Mouse (Mus musculus): Measurements from ENCODE around the gene Emilin1.

The Emilin1 gene

DNA sequence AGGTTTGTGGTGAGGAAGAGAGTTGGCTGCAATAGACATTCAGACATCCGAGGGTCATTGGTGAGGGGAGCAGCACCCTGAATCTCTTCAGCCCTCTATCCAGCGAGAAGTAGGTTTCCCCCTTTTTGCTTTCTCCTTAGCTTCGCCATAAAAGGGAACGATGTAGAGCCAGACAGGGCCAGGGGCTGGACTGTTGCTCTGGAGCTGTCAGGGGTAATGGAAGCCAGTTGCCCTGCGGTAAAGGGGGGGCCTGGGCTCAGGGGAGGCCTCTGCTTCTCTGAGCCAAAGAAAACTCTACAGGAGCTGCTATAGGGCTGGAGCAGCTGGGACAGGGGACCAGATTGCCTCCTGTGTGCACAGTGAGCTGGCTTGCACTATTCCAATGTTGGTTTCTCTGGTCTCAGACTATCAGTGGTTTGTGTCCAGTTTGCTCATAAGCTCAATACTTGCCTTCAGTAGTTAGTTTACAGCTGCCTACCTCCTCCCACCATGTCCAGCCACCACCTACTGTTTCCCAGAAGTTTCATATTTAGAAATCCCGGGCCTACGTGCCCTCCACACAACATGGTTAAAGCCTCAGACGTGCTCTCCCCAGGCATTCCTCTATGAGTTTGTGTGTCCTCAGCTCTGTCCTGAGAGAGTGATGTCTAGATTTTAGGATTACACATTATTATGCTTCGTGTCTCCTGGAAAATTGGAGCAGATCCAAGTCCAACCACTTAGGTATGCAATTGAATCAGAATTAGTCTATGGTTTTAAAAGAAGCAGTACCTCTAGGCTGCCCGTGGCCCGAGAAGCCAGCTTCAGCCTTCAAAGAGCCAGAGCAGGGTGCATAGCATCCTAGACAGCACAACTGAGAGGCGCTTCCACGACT lies 4.5 kb upstream of the Emilin1 start:
- DNase-seq, result no peak

DNA sequence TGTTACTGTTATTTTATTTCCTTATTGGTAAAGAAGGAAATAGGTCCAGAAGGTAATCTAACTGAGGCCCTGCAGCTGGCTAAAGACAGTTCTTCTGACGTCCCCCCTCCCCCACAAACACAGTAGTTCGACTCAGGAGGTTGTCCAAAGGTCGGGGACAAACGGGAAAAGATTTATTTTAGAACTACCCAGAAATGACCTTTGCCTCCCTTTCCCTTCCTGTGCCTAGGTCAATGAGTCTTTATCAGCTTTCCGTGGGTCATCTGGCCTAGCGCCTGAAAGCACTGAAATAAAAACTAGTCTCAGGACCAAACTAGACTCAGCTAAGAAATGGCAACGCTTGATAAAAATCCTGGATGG lies 3.9 kb upstream of the Emilin1 start:
- DNase-seq, result no peak

DNA sequence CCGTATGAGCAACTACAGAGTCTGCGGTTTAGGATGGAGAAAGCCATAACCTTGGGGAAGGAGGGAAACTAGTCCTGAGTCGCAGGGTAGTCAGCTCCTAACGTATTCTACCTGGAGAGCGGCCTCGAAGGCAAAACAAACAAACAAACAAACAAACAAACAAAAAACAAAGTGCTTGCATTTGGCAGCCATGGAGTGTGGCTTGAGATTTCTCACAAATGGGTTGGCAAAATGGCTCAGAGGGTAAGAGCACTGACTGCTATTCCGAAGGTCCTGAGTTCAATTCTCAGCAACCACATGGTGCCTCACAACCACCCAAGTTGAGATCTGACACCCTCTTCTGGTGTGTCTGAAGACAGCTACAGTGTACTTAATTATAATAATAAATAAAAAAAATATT lies 3.3 kb upstream of the Emilin1 start:
- DNase-seq, result no peak

DNA sequence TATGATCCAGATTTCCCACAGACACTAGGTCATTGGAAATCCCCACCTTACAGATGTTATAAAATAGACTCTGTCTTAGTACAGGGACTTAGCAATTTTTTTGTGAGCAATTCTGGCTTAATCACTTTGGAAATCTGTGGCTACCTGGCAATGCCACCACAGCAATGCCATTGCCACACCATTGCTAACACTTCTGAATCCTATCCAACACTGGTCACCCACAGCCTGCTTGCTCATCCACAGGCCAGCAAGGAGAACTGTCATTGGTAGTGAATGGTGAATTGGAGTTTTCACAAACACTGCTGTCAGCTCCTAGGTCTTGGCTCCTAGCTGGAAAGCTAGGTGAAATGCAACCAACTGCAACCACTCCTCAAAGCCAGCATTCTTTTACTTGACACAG lies 2.7 kb upstream of the Emilin1 start:
- DNase-seq, result no peak

DNA sequence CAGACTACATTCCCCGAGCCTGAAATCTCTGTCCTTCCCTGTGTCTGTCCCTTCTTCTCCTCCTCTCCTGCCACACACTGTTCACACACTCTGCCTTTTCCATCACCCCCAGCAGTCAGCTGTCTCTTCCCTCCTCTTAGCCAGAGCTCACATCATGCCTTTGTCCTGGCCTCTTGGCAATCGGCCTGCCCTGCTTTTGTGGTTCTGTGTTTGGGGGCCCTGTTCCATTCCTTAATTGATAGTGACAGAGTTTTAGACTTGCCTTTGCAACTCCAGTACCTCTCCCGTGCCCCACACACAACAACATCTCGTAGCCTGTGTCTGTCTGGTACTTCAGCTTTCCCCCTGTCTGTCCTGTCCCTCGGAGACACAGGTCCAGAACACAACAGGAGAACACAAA lies 1.0 kb upstream of the Emilin1 start:
- no peak for DNase-seq

DNA sequence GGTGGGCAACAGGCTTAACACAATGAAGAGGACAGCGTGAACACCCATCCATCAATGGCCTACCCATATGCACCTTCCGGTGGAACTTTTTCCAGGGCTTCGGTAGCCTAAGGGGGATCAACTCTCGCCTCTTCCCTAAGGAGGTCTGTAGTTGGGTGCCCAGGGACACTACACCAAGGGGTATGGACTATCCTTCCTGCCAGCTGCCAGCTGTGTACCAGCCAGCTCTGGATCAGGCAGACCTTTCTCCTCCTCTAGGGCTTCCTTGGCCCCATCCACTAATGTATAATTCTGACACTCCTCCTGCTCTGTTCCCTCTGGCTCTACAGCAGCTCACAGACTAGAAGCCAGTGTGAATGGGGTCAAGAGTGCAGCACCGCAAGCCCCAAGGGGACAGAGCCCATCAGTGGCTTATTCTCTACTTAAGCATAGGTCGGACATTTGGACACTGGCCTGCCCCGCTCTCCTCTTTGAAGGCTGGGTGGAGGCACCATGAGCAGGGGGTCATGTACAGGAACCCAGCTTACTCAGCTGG lies 966 bp downstream of the Emilin1 start:
- no peak for DNase-seq

DNA sequence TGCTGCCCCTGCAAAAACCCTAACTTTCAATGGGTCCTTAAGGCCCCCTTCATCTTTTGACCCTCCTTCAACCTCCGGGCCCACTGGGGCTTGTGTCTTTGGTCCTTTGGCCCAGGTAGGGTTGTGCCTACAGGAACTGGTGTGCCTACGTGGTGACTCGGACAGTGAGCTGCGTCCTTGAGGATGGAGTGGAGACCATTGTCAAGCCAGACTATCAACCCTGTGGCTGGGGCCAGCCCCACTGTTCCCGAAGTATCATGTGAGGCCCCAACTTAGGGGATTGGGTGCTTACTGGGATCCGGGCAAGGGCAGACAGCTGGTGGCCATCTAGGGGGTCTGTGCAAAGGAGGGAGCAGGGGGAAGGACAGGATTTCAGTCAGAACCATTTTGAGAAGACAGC lies 1.6 kb downstream of the Emilin1 start:
- no peak for DNase-seq

DNA sequence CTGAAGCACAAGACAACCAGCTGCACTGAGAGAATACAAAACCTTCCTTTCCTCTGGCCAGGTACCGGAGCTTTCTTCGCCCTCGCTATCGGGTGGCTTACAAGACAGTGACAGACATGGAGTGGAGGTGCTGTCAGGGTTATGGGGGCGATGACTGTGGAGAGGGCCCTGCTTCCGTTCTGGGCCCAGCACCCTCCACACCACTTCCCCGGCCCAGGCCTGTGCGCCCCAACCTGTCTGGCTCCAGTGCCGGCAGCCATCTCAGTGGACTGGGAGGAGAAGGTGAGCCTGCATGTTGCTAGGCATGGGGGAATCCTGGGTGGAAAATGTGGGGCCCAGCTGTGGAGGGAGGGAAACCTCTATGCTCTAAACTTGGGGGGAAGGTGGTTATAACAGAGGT lies 2.3 kb downstream of the Emilin1 start:
- DNase-seq, result peak; percentile 65

DNA sequence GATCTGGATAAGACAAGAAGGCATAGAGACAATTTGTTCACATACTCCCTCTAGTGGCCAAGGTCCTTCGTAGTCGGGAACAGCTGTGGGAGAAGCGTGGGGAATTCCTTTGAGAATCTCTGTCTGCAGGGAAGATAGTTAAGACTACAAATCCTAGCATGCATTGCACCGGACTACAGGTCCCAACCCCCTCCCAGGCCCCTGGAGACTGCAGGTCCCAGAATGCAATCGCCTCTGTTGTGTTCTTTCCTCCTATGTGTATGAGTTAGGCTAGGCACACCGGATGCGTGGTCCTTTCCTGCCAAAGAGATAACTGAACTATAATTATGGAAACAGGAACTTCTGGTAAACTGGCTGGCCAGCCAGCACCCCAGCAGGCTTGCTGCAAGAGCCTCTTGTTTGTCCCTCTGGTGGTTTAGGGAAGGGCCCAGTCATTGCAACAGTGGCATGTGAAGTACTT lies 2.8 kb downstream of the Emilin1 start:
- DNase-seq, result peak; percentile 81

DNA sequence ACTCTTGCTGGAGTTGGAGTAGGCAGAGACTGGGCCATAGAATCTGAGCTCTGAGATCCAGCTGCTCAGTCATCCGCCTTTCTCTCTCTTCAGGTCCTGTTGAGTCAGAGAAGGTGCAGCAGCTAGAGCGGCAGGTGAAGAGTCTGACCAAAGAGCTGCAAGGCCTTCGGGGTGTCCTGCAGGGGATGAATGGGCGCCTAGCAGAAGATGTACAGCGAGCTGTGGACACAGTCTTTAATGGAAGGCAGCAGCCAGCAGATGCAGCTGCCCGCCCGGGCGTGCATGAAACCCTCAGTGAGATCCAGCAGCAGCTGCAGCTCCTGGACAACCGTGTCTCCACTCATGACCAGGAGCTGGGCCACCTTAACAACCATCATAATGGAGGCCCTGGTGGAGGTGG lies 3.6 kb downstream of the Emilin1 start:
- DNase-seq, result no peak

DNA sequence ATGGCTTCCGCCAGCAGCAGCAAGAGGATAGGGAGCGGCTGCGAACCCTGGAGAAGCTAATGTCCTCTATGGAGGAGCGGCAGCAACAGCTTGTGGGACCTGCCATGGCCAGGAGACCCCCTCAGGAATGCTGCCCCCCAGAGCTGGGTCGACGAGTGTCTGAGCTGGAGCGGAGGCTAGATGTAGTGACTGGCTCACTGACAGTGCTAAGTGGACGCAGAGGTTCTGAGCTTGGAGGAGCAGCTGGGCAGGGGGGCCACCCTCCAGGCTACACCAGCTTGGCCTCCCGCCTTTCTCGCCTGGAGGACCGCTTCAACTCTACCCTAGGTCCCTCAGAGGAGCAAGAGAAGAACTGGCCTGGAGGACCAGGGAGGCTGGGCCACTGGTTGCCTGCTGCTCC lies 4.1 kb downstream of the Emilin1 start:
- no peak for DNase-seq

DNA sequence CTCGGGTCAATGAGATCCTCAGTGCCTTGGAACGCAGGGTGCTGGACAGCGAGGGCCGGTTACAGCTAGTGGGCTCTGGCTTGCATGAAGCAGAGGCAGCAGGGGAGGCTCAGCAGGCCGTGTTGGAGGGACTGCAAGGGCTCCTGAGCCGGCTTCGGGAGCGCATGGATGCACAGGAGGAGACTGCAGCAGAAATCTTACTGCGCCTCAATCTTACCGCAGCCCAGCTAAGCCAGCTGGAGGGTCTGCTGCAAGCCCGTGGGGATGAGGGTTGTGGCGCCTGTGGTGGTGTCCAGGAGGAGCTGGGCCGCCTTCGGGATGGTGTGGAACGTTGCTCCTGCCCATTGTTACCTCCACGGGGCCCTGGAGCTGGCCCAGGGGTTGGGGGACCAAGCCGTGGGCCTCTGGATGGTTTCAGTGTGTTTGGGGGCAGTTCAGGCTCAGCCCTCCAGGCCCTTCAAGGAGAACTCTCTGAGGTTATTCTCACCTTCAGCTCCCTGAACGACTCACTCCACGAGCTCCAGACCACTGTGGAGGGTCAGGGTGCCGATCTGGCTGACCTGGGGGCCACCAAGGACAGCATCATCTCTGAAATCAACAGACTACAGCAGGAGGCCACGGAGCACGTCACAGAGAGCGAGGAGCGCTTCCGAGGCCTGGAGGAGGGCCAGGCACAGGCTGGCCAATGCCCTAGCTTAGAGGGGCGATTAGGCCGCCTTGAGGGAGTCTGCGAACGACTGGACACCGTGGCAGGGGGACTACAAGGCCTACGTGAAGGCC lies 4.9 kb downstream of the Emilin1 start:
- no peak for DNase-seq

DNA sequence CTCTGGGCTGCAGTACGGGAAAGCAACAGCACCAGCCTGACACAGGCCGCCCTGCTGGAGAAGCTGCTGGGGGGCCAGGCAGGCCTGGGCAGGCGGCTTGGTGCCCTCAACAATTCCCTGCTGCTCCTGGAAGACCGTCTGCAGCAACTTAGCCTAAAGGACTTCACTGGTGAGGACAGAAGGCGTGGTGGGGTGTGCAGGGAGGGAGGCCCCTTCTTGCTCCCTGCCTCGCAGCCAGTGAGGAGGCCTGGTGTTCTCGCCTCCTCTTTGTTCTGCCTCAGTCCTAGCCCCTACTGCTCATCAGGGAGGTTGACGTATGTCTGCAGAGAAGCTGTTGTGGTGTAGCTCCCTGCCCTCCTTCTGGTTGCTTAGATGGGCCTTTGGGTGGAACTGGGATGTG lies 5.5 kb downstream of the Emilin1 start:
- DNase-seq, result no peak

DNA sequence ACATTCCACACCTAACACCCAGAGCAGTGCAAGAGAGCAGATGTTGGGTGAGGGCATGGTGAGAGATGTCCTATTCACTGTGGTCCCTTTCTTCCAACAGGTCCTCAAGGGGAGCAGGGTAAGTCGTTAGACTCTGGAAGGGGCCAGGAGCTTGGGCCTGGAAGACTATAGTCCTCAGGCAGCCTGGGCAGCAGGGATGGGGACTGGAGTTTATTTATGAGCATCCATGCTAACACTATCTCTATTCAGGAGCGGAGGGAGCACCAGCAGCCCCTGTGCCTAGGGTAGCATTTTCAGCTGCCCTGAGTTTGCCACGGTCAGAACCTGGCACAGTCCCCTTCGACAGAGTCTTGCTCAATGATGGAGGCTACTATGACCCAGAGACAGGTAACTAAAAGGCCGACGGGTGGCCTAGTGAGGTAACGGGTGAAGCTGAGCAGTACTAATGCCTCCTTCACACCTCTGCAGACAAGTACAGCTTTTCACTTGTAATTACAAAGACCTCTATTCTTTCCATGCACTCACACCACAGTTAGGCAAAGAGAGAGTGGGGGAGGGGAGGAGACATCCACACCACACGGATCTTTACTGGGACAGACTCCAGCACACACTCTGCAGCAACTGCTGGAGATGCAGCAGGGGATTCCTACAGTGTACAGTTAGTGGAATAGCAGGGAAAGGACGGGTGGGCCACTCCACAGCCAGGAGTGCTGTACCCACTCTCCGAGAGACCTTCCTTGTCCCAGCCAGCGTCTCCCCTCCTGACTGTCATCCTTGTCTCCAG lies 6.8 kb downstream of the Emilin1 start:
- no peak for DNase-seq

DNA sequence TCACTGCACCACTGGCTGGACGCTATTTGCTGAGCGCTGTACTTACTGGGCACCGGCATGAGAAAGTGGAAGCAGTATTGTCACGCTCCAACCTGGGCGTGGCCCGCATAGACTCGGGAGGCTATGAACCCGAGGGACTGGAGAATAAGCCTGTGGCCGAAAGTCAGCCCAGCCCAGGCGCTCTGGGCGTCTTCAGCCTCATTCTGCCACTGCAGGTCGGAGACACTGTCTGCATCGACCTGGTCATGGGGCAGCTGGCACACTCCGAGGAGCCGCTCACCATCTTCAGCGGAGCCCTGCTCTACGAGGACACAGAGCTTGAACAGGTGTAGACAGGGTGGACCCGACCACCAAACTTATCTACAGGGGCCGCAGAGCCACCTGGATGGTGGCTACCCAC lies 7.4 kb downstream of the Emilin1 start:
- DNase-seq, result no peak

DNA sequence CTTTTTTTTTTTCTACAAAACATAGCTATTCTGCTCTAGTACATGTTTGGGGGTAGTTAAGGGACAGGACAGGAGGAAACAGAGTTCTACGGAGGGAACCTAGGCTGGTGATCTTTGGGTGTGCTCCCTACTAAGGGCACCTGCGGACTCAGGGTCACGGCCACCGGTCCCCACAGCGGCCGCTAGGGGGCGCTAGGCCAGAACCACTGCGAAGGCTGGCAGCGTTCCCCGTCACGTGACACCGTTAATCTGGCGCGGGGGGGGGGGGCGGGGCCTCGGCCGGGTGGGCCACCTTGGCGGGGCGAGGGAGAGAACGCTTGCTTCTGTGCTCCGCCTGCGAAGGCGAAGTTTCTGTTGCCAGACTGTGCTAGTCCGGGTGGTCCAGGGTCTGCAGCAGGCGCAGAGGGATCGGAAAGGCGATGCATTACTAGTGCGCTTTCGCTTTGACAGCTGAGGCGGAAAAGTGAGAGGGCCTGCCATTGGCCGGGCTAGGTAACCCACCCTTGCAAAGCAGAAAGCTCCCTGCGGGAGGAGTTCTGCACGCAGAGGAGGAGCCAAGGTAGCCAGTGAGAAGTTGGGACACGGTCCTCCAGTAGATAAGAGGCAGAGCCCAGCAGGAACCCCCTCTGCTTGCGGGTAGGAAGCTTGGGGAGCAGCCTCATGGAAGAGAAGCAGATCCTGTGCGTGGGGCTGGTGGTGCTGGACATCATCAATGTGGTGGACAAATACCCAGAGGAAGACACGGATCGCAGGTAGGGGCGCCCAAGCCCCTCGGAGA lies 8.2 kb downstream of the Emilin1 start, which contains the start of gene Khk:
Gene Khk, plus strand, starts transcription at position 176 of the 778 bp plus-strand sequence.
- DNase-seq, result peak; percentile 96

DNA sequence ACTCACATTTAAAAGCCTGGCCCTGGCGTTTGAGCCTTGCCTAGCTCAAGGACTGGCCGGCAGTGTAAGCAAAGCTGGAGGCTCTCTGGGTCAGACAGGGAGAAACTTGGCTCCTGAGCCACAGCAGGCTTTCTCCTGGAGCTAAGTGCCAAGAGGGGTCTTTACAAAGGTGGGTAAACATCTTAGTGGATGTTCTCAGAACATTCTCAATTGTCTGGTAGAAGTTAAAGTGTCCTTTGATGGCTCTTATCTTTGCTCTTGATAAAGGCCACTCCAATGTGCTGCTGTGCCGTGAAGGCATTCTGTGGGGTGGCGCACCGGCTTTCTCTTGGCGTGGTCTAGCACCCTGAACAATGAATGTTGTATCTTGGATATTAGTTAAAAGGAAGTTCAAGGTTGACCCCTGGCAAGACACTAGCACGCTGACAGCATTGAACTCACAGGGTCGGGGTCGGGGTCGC lies 9.4 kb downstream of the Emilin1 start:
- no peak for DNase-seq

DNA sequence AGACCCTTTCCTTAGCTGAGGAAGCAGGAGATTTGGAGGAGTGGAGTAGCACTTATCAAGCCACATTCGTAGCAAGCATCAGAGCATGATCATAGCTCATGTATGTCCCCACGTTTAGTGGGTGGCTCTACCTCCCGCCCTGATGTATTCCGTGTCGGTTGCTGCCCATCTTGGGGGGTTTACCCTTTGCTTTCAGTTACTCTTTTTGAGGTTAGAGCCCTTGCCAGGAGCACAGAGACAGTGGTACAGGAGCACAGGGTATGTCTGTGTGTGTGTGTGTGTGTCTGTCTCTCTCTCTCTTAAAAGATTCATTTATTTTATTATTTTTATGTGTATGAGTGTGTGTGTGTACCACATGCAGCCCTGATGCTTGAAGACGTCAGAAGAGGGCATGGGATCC lies 9.9 kb downstream of the Emilin1 start:
- no peak for DNase-seq

DNA sequence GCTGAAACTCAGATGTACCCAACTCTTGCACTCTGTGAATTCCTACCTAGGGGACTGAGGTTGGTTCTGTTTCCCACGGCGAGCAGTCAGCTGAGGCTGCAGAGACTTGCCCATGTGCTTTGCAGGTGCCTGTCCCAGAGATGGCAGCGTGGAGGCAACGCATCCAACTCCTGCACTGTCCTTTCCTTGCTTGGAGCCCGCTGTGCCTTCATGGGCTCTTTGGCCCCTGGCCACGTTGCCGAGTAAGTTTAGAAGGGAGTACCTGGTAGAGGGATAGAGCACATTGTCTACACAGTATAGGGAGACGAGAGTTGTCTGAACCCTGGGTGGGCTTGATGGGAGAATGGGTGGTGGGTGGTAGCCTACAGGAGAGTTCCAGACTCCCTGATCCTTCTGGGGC lies 11.4 kb downstream of the Emilin1 start:
- no peak for DNase-seq

DNA sequence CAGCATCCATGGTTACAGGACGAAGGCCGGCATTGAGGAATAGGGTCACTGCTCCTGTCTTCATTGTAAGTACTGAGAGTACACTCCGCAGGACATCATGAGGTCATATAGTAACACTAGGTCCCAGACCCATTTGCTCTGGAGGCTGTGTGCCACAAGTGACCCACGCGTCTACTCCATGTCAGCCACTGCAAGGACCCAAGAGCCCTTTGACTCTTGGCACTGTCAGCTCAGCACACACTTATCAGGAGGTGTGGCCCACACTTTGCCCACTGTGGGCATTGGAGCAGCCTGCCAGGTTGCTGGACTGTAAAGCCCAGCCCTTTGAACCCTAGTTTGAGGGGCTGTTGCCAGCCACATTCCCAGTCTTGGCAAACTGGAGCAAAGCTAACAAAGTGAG lies 12.0 kb downstream of the Emilin1 start:
- no peak for DNase-seq

DNA sequence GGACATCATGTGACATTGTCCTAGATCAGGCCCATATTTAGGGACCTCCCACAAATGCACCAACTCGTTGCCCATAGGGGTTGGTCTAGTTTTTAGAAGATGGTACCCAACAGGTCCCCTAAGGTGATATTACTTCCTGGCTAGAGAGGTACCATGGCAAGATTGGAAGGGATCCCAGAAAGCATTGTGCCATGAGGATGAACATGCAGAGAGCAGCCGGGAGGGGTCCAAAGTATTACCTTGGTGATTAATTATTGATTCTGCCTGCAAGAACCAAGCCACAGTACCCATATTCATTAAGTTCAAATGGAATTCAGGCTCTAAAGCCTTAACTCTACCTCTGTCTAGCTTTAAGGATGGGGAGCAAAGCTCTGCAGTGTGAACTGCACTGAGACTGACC lies 12.9 kb downstream of the Emilin1 start:
- no peak for DNase-seq

DNA sequence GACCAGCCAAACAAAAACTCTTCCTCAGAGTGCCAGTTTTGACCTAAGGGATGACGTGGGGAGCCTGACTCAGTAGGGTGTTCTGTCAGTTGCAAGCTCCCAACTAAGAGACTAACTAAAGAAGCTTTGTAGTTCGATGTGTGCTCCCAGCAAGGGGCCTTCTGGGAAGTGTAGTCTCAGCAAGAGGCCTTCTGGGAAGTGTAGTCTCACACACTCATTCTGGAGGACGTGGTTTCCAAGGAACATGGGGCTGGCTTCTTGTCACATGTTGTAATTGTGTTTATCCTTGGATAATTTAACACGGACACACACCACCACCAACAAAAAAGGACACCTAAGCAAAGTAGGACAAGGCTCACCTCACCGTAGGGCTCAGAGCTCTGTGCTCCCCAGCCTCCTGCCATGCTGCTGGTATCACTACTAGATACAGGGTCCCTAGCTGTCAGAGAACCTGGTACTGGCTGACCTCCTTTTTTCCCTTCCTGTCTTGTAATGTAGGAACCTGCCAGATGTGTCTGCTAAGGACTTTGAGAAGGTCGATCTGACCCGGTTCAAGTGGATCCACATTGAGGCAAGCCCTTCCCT lies 14.8 kb downstream of the Emilin1 start:
- DNase-seq, result no peak

Data from thymus, postnatal 14 days (tissue).